Mouse (Mus musculus) adipocyte (in vitro differentiated cells): ENCODE measurements around the gene Vmn2r38.
A peak's percentile ranks its signal among the peaks of the same experiment; 100 is the strongest.
"Not testable (repeated sequence)": the region's sequence is repeated elsewhere in the genome, so short reads cannot be mapped to it uniquely, and the experiment has no call there.

Experiments used
- DNase-seq: peaks from one replicate; pipeline ENCODE4 v3.0.0-alpha.2; 2016; ENCODE audit warnings: low spot score

Vmn2r38 gene

GRCm38 (mm10) chr7:9097781-9098180, at the start of gene Vmn2r38:
Gene Vmn2r38 (minus strand): TSS chr7:9097881.
- not testable (repeated sequence) for DNase-seq

GRCm38 (mm10) chr7:9065353-9065752, 32.3 kb downstream of the Vmn2r38 start:
- peak; percentile 1 for DNase-seq

- DNase-seq = not testable (repeated sequence)
Observed at GRCm38 (mm10) chr7:9030698-9031097, 67.0 kb downstream of the Vmn2r38 start, which contains the start of gene Vmn2r39. Gene Vmn2r39 (minus strand): TSS chr7:9030798.
